Mouse (Mus musculus) left cerebral cortex, adult 8-10 months (tissue): ENCODE data around the gene Rhbdd3. TPM values are rescaled to one million over a fixed set of nuclear protein-coding genes. Genes with fewer than 3 reads are reported as not detected.

Experiments used
- DNase-seq, 2 experiments: peaks; one replicate each; pipeline ENCODE4 v3.0.0; 2022; ENCODE audit warnings: low spot score in 2 of 2
- total RNA-seq, 4 experiments: library from RNA; stranded (reverse); gene quantifications; 2 replicates each; pipeline ENCODE4 v1.2.4; 2022

The Rhbdd3 gene
- total RNA-seq, 4 experiments from 2014 or later: 20.1 to 26.8 (median 22.0) TPM

DNA sequence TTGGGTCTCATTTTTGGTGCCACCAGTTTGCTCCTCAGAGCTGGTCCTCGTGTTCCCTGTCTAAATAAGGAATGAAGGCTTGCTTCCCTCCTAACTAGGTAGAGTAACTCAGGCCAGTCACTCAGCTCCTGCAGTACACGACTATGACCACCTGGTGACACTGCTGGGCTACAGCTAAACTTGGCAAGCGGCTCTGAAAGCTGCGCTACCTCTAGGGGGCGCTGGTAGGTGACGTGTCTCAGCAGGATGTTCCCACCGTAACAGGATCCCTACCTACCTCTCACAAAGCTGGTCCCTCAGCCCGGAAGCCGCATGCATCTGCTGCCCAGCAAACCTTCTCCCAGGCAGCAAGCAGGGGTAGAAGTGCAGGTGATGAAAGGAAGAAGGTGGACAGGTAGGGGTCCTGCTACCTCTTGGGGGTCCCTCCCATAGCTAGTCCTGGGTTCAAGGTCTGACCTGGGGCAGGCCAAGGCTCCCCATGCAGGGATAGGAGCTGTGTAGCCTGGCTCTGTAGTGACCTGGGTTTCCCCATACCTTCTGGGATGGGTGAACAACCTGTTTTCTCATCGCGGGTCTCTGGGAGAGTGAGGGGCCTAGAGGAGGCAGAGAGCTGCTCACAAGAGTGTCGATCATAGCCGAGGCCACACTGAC, 16.3 kb downstream of the Rhbdd3 start:
- DNase-seq: peak; percentile 66 to 87

DNA sequence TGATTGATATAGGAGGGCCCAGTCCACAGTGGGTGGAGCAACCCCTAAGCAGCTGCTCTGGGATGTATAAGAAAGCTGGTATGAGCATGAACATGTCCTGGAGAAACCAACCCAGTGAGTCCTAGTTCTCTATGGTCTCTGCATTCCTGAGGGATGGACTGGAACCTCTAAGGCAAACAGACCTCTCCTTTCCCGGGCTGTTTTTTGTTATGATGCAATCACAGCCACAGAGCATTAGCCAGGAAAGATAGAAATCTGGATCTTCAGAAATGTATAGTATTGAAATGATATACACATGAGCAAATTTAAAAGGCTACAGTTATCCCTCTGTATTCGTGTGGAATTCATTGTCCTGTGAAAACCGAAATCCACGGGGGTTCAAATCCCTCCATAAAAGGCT, 27.0 kb downstream of the Rhbdd3 start:
- DNase-seq: no peak

DNA sequence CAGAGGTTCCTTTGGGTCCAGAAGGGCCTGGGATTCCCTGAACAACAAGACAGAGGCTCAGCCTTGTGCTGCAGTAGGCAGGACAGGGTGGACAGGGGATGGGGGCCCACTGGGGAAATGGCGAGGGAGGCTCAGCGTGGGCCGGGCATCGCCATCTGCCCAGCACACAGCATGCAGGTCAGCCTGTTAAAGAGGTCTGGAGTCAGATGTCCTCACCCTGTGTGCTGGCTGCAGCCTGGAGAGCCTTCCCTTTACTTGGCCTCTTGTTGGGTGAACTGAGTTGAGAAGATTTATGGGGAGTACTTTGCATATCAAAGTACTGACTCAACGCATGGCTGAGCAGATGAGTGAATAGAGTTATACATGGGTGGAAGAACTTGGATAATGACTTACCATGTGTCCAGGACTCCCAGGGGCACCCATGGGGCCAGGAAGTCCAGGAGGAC, 30.3 kb downstream of the Rhbdd3 start:
- DNase-seq: no peak

DNA sequence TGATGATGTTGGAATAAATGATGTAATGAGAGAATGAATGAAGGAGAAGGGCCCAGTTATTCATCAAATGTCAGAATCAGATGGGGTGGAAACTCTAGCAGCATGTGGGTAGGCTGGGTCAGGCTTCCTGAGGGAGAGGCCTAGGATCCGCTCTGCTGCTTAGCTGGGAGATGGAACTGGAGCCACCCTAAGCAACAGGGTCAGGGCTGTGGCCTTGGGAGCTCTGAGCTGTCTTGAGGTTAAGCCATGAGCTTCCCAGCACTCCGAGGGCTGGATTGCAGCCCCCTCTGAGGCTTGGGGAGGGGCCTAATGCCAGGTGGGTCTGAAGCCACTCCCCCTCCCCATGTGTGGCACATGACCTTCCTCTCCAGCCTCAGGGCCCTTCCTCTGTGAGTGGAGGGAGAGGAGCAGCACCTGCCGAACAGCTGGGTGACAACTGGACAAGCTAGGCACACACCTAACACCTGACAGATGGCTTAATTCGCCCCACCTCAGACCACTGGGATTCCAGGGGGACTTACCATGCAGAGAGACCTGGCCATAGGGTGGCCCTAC, 31.5 kb downstream of the Rhbdd3 start:
- DNase-seq: no peak

DNA sequence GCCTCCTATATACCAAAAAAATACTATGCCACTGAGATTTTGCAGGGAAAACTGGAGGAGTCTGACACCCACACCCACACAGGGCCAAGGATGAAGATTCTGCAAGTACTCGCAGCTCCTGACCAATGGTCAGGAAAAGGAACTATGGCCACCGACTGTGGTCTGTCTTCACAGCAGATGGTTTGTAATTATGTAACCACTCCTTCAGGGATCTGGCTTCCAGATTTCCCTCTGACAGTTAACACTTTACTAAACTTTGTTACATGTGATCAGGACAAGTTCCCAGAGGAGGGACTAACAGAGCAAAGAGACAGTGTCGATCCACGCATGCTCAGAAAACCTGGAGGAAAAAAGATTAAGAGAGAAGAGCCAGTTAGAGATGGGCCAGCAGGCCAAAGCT, 34.0 kb downstream of the Rhbdd3 start:
- DNase-seq: no peak

DNA sequence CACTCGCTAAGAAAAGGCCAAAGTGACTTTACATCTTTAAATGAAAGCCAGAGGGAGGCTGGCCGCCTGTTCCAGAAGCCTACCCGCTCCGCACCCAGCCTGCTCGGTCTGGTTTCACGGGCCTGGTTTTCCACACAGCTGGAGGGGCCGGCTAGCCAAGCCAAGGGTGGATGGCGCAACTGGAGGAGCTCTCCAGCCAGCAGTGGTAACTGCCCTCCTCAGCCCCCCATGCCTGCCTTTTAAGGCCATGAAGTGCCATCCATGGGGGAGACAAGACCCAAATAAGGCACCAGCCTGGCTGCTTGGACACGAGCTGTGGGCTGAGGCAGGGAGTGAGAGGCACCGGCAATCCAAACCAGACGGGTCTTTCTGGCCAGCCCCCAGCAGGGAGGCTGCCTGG, 37.2 kb downstream of the Rhbdd3 start:
- no peak for DNase-seq

DNA sequence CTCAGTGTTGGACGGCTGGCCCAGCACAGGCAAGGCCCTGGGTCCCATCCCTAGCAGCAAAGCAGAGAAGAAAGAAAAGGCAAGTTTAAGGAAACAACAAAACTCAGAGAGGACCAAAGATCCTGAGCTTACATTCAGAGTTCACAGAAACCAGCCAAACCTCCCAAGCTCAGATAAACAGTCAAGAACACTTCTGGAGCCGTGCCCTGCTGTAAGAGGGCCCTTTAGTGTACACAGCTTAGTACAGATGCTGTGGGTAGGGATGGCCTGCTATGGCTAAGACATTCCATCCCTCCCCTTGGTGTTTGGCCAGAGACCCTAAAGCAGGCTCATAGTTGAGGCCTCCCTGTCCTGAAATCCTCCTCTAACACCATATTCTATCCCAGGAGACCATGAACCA, 39.9 kb downstream of the Rhbdd3 start:
- DNase-seq: no peak

DNA sequence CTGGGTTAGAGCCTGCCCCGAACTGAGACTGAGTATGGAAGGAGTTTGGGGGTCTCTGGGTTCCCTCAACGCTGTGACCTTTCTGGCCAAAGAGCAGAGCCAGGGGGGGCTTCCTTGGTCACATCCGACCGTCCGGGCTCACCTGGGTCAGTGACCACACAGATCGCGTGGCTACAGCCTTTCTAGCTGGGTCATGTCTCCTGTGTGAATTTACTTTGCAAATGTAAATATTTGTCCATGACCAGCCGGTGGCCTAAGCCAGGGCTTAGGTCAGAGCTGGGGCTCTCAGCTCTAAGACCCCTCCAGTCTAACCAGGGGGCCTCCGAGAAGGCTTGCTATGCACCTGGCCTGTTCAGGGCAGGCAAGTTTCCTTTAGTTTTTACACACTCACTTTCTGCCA, 40.6 kb downstream of the Rhbdd3 start:
- no peak for DNase-seq

DNA sequence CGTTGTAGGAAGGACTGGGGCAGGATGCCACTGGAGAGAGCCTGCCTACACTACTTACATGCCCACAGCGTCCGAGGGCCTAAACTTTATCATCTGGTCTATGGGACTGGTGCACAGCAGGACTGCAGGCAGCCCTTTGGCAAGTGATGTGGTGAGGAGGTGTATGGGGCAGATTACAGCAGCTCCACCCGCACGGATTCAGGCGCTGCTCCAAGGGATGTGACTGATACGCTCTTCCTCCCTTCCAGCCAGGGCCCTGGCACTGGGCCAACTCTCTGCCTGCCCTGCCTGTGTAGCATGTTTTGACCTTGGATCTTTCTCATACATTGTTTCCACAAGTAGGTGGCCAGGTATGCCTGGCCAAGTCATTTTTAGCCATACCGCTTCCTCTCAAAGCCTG, 41.9 kb downstream of the Rhbdd3 start:
- peak in 1 of 2 experiments; percentile 41 for DNase-seq

DNA sequence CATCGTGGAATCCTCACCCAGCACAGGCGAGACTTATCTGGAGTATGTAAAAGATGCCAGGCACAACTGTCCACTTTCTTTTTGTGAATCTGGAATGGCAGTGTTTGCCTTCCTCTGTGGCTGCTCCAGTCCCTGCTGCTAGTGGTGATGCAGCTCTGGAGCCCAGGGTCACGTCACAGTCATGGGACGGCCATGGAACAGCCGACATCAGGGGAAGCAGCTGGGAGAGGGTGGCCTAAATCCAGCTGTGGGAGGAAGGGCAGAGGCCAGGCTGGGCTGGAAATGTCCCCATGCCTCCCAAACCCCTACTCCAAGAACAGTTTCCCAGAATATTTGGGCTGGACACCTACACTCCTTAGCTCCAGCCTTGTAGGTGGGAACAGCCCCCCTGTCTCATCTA, 42.5 kb downstream of the Rhbdd3 start:
- no peak for DNase-seq

DNA sequence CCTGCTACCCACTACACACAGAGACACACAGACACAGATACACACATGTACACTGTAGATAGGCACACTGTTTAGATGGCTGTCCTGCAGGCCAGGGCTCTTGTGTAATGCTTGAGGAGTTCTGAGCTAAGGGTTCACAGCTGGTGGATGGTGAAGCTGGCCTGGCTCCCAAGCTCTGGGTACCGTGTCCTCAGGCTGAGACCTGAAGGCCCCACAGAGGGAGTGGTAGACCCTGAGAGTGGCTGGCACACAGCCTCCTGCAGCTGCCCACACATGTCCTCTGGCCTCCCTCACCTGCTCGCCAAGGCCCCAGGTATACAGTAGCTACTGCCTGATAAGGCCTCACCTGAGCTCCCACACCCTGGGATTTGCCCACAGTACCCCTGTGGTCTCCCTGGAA, 43.2 kb downstream of the Rhbdd3 start:
- no peak for DNase-seq

DNA sequence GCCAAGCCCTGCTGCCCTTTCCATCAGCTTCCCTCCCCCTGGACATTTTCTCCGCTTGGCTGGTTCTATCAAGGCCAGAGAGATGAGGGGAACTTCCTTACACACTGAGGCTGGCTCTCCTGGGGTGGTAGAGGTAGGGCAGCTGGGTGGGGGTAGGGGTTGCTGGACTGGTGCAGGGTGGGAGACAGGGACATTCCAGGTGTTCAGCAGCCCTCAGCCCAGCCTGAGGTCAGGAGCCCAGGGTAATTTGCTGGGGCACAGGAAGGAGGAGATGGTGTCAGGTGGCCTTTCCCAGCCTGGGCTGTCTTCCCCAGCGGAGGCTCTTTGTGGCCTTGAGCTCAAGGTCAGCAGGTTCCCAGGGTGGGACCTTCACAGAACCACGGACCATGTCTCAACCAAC, 46.9 kb downstream of the Rhbdd3 start:
- DNase-seq: no peak

DNA sequence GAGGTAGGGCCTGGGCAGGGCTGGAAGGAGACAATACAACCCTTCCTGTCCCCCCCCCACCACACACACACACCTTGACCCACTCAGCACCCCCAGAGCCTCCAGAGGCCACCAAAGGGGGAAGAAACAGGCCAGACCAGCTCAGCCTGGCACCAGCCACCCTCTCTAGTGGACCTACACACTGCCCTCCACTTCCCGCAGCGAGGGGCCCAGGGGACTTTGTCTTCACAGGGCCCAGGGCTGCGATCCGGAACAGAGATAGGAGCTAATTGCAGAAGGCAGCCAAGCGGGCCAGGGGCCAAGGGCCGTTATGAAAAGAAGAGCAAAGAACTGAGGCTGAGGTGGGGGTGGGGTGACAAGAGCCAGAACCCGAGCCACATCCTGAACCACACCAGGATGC, 50.5 kb downstream of the Rhbdd3 start:
- DNase-seq: no peak

DNA sequence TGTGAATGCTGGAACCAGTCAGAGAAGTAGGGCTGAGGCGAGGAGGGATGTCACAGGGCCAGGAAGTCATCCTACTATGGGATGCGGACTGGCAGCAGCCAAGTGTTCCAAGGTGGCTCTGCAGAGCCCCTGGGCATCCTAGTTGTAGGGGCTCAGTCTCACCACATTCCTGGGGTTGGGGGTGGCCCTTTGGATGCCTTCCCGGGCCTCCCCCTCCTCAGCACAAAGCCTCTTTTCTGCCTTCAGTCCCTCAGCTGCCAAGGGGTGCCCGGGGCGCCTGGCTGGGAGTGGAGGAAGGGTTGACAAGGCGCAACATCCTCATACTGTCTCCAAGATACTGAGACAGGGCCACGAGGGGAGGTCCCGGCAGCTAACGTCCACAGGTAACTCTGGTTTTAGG, 51.2 kb downstream of the Rhbdd3 start:
- no peak for DNase-seq

DNA sequence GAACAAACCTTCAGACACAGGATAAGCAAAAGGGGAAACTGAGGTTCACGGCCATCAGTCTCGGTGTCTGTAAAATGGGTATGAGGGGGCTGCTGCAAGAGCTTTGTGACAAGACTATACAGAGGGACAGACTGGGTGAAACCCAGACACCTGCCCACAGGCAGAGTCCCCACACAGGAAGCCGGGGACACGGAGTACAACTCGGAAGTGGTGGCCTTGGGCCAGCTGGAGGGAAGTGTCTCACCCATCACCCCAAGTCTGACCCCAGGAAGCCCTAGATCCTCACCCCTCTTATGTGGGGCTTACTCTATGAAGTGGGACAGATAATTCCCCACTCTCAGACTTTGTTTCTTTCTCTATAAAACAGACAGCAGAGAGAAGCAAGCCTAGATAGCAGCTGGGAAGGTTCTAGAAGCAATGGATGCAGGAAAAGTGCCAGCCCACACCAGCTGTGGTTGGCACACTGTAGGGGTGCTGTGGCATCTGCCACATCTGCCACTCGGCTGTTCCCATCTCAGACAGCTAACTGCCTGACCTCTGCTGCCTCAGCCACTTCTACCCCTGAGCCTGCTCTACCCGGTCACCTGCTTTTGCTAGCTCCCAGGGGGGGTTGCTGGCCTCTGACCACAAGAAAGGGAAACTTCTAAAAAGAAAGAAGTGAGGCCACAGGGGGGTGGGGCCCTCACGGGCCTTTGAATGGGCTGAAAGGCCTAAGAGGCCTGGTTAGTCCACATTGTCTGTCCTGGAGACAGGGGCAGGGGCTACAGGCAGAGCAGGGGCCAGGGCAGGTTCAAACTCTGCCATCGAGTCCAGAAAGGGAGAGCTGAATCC, 51.9 kb downstream of the Rhbdd3 start:
- no peak for DNase-seq

DNA sequence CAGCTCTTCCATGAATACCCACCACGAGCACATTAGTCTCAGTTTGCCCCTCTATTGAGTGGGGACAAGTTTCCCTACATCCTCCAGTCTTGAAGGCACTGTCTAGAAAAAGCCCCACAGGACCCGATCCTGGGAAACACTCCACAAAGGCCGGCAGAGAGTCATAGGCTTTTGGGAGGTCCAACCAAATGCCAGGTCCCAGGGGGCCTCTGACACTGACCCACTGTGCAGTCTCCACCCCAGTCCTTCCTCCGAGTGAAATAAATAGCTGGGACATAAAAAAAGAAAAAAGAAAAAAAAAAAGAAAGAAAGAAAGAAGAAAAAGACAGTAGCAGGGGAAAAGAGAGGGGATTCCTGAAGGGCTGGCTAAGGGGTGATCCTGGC, 52.5 kb downstream of the Rhbdd3 start:
- no peak for DNase-seq

DNA sequence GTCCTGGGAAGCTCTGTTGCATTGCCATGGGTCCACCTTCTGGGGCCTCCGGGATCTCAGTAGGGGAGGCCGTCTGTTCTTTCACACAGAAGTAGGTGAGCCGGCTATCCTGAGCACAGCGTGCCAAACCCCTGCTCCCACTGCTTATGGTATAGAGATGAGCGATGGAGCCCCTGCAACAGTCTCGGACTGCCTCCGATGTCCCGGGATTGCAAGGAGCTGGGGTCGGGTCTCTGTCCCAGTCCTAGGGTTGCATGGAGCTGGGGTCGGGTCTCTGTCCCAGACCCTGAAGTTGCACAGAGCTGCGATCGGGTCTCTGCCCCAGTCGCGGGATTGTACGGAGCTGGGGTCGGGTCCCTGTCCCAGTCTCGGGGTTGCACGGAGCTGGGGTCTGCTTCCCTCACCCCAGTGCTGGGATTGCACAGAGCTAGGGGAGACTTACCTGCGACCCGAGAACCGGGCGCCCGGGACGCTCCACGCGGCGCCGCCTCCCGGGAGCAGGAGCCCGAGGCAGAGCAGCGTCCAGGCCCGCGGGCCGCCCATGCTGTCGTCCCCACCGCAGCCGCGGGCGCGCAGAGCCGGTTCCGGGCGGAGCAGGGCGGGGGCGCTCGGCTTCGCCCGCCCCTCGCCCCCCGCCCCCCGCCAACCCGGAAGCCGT, 53.1 kb downstream of the Rhbdd3 start, which contains the start of gene Emid1:
Gene Emid1 (minus strand): TSS at position 578 of the 658 bp plus-strand sequence.
- no peak for DNase-seq

DNA sequence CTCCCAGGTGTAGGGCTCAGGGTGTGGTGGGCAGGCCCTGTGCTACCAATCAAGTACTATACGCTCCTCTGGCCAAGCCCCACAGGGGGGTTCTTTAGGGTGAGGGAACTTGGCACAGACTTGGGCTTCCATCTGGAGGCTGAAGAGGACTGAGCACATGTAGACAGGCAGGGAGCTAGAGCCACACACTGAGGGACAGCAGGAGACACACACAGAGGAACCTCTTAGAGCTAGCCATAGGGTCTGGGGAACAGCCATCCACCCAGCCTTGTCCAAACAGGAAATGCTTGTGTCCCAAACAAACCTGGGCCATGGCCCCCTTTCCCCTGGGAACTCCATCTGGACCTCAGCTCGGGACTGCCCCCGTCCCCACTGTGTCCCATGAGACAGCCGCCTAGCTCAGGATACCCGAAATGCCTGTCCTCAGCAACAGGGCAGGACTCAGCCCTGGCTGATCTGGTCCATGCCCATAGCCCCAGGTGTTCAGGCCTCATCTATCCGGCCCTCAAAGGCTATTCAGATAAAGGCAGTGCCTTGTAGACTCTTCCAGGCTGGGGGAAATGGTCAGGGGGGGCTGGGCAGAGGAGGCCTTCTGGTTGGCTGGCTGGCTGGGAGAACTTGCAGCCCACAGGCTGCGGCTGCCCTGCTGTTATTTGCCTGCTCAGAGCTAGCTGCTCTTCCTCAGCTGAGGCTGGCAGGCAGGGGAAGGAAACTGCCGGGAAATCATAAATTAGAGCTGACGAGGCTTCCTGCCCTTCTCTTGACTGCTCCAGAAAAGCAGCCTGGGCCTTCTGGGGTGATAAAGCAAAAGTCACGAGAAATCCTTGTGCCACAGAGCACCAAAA, 56.5 kb downstream of the Rhbdd3 start:
- no peak for DNase-seq
